Mouse (Mus musculus) heart, adult 8-10 months (tissue): ENCODE data around the gene Hormad1. TPM values are rescaled to one million over a fixed set of nuclear protein-coding genes. Genes with fewer than 3 reads are reported as not detected.

Experiments
- DNase-seq: peaks from one replicate; pipeline ENCODE4 v3.0.0; 2022; ENCODE audit warnings: low spot score
- total RNA-seq, 4 experiments: library from RNA; stranded (reverse); gene quantifications; 2 replicates each; pipeline ENCODE4 v1.2.4; 2022

Hormad1 gene
- total RNA-seq, 4 experiments from 2014 or later = not detected

- DNase-seq = no peak
These were observed 76.6 kb downstream of the Hormad1 start for GRCm38 (mm10) chr3:95636072-95636471.

Other genes with a start within 250 kb of the Hormad1 start
- gene Cers2, start 244.9 kb upstream of the Hormad1 start, total RNA-seq = 10 to 100 TPM; 30.6 to 35.5 (median 33.4) TPM
- gene Setdb1, start 202.5 kb upstream of the Hormad1 start, total RNA-seq = 10 to 100 TPM; 10.1 to 12.0 (median 10.4) TPM
- not detected for gene 4930558C23Rik, start 156.8 kb upstream of the Hormad1 start, total RNA-seq
- 10 to 100 TPM; 36.9 to 39.9 (median 39.1) TPM for gene Arnt, start 125.3 kb upstream of the Hormad1 start, total RNA-seq
- 1 to 10 TPM; 5.3 to 7.9 (median 6.6) TPM for gene Ctsk, start 60.4 kb upstream of the Hormad1 start, total RNA-seq
- 10 to 100 TPM in 2 of 4 experiments, 1 to 10 TPM in 2; 7.8 to 17.5 (median 10.0) TPM for gene Ctss, start 32.9 kb upstream of the Hormad1 start, total RNA-seq
- 10 to 100 TPM; 17.9 to 20.9 (median 19.6) TPM for gene Golph3l, start 29.3 kb downstream of the Hormad1 start, total RNA-seq
- gene Ensa, start 65.3 kb downstream of the Hormad1 start, total RNA-seq = 10 to 100 TPM; 77.2 to 84.9 (median 80.6) TPM
- gene Mcl1, start 99.1 kb downstream of the Hormad1 start, total RNA-seq = 100 to 1,000 TPM; 123 to 159 (median 134) TPM
- gene Adamtsl4, start 128.2 kb downstream of the Hormad1 start, total RNA-seq = 10 to 100 TPM; 35.5 to 60.3 (median 45.4) TPM
- gene Ecm1, start 179.9 kb downstream of the Hormad1 start, total RNA-seq = 10 to 100 TPM; 36.6 to 76.5 (median 42.3) TPM
- gene Tars2, start 200.5 kb downstream of the Hormad1 start, total RNA-seq = 10 to 100 TPM; 48.1 to 51.8 (median 49.0) TPM